Mouse (Mus musculus) heart, adult 2 months (tissue): Measurements from ENCODE around the gene Rln3.
A peak's percentile ranks its signal among the peaks of the same experiment; 100 is the strongest.

Experiments used
- CTCF ChIP-seq: fragments of 200-600 bp; IDR thresholded peaks from 2 replicates; pipeline ENCODE4 v1.8.1; 2022; ENCODE audit warnings: antibody characterized with exemption, mild to moderate bottlenecking, moderate library complexity
- EP300 ChIP-seq: fragments of 200-500 bp; IDR thresholded peaks from 2 replicates; pipeline ENCODE4 v1.6.1; 2011; ENCODE audit warnings: low read depth, low read length, control low read depth; ENCODE audit not compliant: insufficient read depth
- POLR2A ChIP-seq: fragments of 200-500 bp; IDR thresholded peaks from 2 replicates; pipeline ENCODE4 v1.6.1; 2011; ENCODE audit warnings: mild to moderate bottlenecking, low read depth, low read length, control low read depth; ENCODE audit not compliant: insufficient read depth

GRCm38 (mm10) chr8:84083829-84084241 lies 39.0 kb upstream of the Rln3 start:
- TF ChIP-seq CTCF (peak; percentile 44), EP300 (no peak), POLR2A (no peak)
